Mouse (Mus musculus) adrenal gland (tissue): ENCODE results near the gene Tapbpl.

ENCODE experiments used
- intact Hi-C: fragments of 180-260 bp; cut with DNase I; formaldehyde crosslinking; loops from one replicate; pipeline ENCODE4 v1.15.1; 2025

Tapbpl gene

DNA sequence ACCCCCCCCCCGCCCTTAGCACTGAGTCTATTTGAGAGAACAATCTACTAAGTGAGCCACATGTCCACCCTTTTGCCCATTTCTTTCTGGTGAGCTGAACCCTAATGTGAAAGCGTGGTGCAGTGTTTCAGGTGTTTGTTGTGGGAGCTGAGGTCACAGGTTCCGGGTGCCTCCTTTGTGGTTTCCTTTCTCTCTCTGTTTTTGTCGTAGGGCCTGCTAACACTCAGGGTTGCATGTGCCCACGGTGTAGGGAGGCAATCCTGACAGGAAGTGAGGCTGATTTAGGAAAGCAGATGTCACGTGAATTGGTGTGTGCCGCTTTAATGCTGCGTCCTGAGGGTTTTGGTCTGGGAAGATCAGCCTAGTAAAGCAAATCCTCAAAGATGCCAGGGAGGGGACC is 9.9 kb upstream of the Tapbpl start:
- intact Hi-C loops, result no loop called here

DNA sequence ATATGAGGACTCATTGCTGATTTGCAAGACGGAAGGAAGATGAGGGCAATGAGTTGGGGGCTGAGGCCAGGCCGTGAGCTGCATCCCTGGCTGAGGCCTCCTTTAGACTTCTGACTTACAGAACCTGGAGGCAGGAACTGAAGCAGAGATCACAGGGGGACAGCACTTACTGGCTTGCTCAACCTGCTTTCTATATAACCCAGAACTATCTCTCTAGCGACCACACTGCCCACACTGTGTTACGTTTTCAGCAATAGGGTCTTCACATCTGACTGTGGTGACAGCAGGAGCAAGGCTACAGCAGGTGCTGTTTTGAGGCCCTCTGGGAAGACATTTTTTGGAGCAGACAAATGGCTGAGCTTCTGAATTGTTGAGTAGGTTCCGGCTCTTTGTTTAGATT is 9.0 kb upstream of the Tapbpl start:
- intact Hi-C loops, result no loop called here

DNA sequence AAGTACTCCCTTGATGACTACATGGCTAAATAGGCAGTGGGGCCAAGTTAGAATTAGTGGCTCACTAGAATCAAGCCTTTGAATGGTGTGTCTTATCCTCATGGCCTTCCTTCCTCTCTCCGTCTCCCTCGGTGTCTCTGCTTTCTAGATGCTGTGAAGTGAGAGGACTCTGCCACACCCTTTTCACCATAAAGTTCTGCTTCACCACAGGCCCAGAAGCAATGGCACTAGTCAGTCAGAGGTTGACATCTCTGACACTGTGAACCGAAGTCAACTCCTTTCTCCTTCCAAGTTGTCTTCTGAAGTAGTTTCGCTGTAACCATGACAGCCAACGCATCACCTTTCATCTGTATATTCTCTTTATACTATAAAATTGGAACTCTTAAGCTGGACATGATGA is 7.9 kb upstream of the Tapbpl start:
- intact Hi-C loops, result no loop called here

- intact Hi-C loops, result no loop called here
Measured at GRCm38 (mm10) chr6:125238396-125238795, 6.7 kb upstream of the Tapbpl start.

DNA sequence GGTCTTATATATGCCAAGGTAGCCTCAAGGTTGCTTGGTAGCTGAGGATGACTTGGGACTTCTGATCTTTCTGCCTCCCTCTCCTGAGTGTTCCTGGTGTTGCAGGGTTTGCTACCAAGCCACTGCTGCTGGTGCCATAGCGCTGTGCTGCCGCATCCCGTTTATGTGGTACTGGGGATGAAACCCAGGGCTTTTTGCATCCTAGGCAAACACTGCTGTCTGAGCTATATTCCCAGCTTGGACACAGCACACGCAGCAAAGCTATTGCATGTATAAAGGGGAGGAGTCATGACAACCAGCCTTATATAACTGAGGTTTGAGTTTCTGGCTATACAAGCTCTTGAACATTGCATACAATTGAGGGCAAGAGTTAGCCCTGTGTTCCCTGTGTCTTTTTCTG is 5.8 kb upstream of the Tapbpl start:
- intact Hi-C loops, result no loop called here

GRCm38 (mm10) chr6:125236782-125237181 is 5.1 kb upstream of the Tapbpl start, which contains the start of gene Cd27:
Cd27 (minus strand) TSS chr6:125237010.
- intact Hi-C loops, result no loop called here

DNA sequence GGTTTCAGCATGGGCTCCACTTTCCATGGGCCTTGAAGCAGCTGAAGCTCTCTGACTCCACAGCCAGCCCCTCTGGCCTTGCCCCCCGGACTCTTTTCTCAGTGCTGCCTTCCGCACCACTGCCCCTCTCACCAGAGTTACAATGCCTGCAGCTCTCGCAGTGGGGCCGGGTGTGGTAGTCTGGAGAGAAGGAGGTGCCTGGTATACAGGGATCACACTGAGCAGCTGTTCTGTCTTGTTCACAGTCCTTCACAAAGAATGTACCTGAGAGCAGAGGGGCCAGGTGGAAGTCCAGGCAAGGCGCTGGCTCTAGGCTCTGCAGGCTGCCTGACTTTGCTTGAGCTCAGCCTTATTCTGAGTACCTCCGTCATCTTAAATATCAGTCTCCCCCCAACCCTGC is 4.7 kb upstream of the Tapbpl start:
- intact Hi-C loops, result no loop called here

DNA sequence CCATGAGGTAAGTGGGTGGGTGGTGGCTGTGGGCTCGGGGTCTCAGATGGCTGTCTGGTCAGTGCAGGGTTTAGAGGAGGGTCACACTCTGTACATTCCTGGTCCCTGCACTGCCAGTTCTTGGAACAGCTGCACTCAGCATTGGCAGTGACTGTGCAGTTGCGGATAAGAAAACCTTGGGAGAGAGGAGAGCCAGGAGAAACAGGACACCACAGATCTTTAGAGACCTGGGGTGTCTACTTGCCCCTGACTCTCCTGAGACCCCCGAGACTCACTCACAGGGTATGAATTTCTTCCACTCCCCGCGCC is 2.8 kb upstream of the Tapbpl start:
- intact Hi-C loops, result no loop called here

- intact Hi-C loops, result no loop called here
Measured at GRCm38 (mm10) chr6:125233816-125234519, 2.3 kb upstream of the Tapbpl start.

DNA sequence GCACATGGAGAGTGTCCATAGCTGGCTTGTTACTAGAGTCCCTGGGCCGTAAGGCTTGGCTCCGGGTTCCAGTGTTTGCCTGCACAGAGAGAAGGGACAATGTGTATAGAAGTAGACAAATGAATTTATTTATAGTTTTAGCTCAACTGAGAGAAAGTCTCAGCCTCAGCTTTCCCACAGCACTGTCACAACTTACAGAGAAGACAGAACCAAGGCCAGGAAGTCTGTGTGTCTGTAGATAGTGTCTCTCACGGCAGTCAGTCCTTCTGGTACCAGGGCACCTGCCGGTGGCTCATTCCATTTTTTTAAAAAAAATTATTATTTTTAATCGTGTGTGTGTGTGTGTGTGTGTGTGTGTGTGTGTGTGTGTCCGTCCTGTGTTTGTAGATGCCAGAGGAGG is 856 bp upstream of the Tapbpl start:
- intact Hi-C loops, result no loop called here

- intact Hi-C loops, result no loop called here
Measured at GRCm38 (mm10) chr6:125232045-125232437, 381 bp upstream of the Tapbpl start.

DNA sequence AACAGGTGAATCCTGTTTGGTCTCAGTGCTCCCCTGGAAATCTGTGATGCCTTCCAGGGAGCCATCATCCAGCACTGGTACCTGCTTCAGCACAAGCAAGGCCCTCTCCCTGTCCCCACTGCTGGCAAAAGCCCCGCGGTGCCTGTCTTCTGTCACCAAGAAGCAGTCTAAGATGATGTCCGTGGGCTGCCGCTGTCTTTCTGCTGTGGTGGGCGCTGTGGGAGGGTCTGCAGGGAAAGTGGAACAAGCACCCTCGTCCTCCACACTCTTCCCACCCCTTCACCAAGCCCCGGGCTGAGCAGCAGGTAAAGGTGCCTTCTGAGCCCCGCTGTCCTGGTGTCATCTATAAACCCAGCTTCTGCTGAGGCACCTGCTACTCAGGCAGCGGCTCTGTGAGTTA is 1.1 kb downstream of the Tapbpl start:
- intact Hi-C loops, result no loop called here

DNA sequence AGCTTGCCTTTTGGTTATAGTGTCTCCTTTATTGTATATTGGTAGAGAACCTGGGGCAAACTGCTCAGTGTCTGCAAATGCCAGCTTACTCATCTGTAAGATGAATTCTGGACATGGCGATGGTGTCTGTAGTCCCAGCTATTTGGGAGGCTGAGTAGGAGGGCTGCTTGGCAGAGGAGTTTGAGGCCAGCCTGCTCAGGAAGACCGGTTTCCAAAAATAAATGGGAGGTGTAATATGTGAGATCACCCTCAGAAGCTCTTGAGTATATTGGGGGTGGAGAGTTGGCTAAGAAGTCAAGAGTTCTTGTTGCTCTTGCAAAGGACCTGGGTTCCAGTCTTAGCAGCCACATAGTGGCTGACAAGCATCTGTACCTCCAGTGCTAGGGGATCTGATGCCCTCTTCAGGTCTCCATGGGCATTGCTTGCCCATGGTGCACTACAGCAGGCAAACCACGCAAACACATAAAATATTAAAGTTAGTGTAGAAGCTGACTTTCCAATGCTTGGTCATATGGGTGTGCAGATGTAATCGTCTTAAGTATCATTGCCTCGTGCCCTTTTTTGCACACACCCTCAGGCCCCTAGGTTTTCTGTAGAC is 6.0 kb downstream of the Tapbpl start:
- intact Hi-C loops, result loop anchor here (5.0 kb wide), 1 partner anchor 63 kb away; no protein-coding TSS in a partner anchor

- intact Hi-C loops, result no loop called here
Measured at GRCm38 (mm10) chr6:125222577-125222976, 9.1 kb downstream of the Tapbpl start.

GRCm38 (mm10) chr6:125222146-125222545 is 9.5 kb downstream of the Tapbpl start:
- intact Hi-C loops, result no loop called here

- intact Hi-C loops, result no loop called here
Measured at GRCm38 (mm10) chr6:125221115-125221745, 10.4 kb downstream of the Tapbpl start.

DNA sequence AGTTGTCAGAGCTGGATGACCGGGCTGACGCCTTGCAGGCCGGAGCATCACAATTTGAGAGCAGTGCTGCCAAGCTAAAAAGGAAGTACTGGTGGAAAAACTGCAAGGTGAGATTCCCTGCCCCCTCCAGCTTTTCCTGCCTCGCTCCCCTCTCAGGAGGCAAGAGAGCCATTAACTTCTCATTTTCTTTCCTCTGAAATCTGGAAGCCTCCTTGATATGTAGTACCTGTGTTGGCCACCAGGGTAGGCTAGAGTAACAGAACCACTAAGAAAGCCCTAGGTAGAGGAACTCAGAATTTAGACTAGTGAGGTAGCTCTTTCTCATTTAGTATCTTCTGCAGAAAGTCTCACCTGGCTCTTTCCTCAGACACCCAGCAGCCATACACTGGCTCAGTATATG is 12.7 kb downstream of the Tapbpl start:
- intact Hi-C loops, result loop anchor here (2.0 kb wide), 1 partner anchor 52 kb away; no protein-coding TSS in a partner anchor

DNA sequence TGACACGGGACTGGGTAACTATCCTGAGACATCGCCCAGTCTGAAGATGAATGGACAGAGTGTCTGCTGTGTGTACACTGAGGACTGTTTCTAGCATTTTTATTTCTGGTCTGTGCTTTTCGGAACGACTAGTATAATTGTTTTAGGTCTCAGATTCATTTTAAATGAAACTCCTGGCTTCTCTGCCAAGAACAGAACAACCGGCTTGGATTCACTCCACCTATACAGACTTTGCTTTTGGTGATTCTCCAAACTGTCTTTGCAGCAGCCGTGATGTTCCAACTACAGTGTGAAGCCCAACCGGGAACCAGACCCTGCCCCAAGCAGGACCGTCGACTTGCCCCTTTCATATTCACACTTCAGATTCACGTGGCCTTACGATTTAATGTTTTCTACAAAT is 13.8 kb downstream of the Tapbpl start:
- intact Hi-C loops, result loop anchor here (2.0 kb wide), 1 partner anchor 53 kb away; no protein-coding TSS in a partner anchor

GRCm38 (mm10) chr6:125216898-125217297 is 14.8 kb downstream of the Tapbpl start:
- intact Hi-C loops, result no loop called here

DNA sequence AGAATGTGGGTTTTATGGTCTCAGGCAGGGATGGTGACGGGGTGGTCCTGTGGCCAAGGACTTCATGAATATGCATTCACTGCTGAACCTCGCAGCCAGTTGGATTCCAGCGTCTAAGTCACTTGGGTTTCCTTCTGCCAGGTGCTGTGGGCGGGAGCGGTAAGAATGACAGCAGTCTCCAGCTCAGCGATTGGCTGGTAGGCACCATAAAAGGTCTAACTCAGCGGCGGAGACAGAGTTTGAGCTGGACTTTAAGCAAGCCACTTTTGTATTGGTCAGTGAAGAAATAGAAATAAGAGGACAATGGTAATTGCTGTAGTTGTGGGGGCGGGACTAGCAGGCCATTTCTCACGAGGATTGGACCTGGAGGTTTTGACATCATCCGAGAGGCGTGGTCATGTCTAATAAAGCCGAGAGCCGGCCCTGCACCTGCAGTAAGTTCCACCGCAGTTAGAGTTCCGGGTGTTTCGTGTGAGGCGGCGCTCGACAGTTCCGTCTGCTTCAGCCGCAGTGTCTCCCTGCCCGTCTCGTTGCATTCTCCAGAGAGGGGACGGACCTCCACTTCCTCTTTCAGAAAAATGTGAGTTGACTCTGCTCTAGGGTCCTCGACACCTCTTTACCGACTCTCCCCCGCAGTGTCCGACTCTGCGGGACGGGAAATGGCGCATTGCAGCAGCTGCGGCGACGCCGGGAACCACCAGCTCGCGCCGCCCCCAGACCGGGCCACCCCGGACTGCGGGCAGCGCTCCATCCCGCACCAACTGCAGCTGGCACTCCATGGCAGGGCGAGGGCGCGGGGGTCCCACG is 16.3 kb downstream of the Tapbpl start, which contains the start of gene Vamp1:
Gene Vamp1 (plus strand): TSS at position 404 of the 807 bp plus-strand sequence.
- intact Hi-C loops, result no loop called here

- intact Hi-C loops, result no loop called here
Measured at GRCm38 (mm10) chr6:125213715-125214114, 17.9 kb downstream of the Tapbpl start.

DNA sequence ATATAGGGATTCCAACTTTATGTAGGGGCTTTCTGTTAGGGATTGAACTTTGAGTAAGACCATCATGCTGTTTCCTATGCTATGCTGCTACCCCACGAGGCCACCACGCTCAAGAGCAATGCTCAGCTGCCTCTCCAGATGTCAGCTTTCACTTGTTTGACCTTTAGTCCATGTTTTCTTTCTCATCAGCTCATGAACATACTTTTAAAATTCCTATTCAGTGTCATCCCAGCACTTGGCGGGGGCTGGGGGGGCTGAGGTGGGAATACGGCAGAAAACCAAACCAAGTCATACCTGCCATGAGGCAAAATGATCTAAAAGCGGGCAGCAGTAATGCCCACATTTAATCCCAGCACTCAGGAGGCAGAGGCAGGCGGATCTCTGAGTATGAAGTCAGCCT is 18.5 kb downstream of the Tapbpl start:
- intact Hi-C loops, result no loop called here
